Mouse (Mus musculus): ENCODE measurements around the gene C1qtnf9. TPM values are rescaled to one million over a fixed set of nuclear protein-coding genes. Genes with fewer than 3 reads are reported as not detected.

C1qtnf9 gene
- polyA plus RNA-seq, 1 experiment from 2014 or later = not detected

Other genes with a start within 250 kb of the C1qtnf9 start
- 54.1 and 65.7 TPM in 2 replicates for gene Spata13, start 134.1 kb upstream of the C1qtnf9 start, polyA plus RNA-seq (2014; fragmentation: Nextera tagmentation; extraction: Ambion mirVana)
- gene Mipep, start 16.4 kb downstream of the C1qtnf9 start, polyA plus RNA-seq (2014; fragmentation: Nextera tagmentation; extraction: Ambion mirVana) = 16.3 and 26.5 TPM in 2 replicates

Data from kidney, embryonic 14.5 days (tissue).